Mouse (Mus musculus): ENCODE results near the gene Tepp. TPM values are rescaled to one million over a fixed set of nuclear protein-coding genes. Genes with fewer than 3 reads are reported as not detected.

The Tepp gene
- polyA plus RNA-seq, 1 experiment from 2014 or later: not detected

GRCm38 (mm10) chr8:95332437-95333199, 22.3 kb downstream of the Tepp start:
- no peak for DNase-seq (ENCODE audit: extremely low spot score, low spot score)
- peaks cover 7% of the 10 kb centered on the region for H3K27me3 ChIP-seq (ENCODE audit: poor library complexity, severe bottlenecking)
- peak overlapping the region; percentile 96 for H3K27ac ChIP-seq
- 32% methylated on average over 21 of the region's 21 CpGs for WGBS
- peaks cover 50% of the 10 kb centered on the region for H3K36me3 ChIP-seq (replicated peaks)
- peaks cover 3% of the 10 kb centered on the region; the same call in 1 of the 2 replicates for H3K9me3 ChIP-seq
- H3K4me3 ChIP-seq: peak overlapping the region; percentile 89
- H3K4me1 ChIP-seq: peaks cover 32% of the 10 kb centered on the region

- WGBS: 80% methylated on average over 1 of the region's 1 CpGs
- Histone ChIP-seq H3K27ac (no peak overlapping the region), H3K9me3 (no peaks in the 10 kb centered on the region), H3K4me3 (no peak overlapping the region), H3K27me3 (ENCODE audit: poor library complexity, severe bottlenecking) (no peaks in the 10 kb centered on the region), H3K36me3 (replicated peaks) (peaks cover 52% of the 10 kb centered on the region), H3K4me1 (peaks cover 17% of the 10 kb centered on the region)
- DNase-seq (ENCODE audit: extremely low spot score, low spot score): no peak
Measured at GRCm38 (mm10) chr8:95335706-95336105, 25.3 kb downstream of the Tepp start.

GRCm38 (mm10) chr8:95336363-95336762, 26.0 kb downstream of the Tepp start:
- no peaks in the 10 kb centered on the region for H3K27me3 ChIP-seq (ENCODE audit: poor library complexity, severe bottlenecking)
- no peaks in the 10 kb centered on the region for H3K9me3 ChIP-seq
- H3K4me1 ChIP-seq: peaks cover 13% of the 10 kb centered on the region
- peaks cover 55% of the 10 kb centered on the region for H3K36me3 ChIP-seq (replicated peaks)
- no peak for DNase-seq (ENCODE audit: extremely low spot score, low spot score)
- no peak overlapping the region for H3K27ac ChIP-seq
- H3K4me3 ChIP-seq: no peak overlapping the region

- H3K27me3 ChIP-seq (ENCODE audit: poor library complexity, severe bottlenecking): no peaks in the 10 kb centered on the region
- peaks cover 55% of the 10 kb centered on the region for H3K36me3 ChIP-seq (replicated peaks)
- H3K9me3 ChIP-seq: no peaks in the 10 kb centered on the region
- H3K4me1 ChIP-seq: peaks cover 10% of the 10 kb centered on the region
- no peak overlapping the region for H3K4me3 ChIP-seq
- DNase-seq (ENCODE audit: extremely low spot score, low spot score): no peak
- 61% methylated on average over 5 of the region's 5 CpGs for WGBS
- H3K27ac ChIP-seq: no peak overlapping the region
Measured at GRCm38 (mm10) chr8:95341721-95342120, 31.4 kb downstream of the Tepp start.

GRCm38 (mm10) chr8:95344668-95345067, 34.3 kb downstream of the Tepp start:
- H3K4me3 ChIP-seq: no peak overlapping the region
- H3K4me1 ChIP-seq: peaks cover 16% of the 10 kb centered on the region
- H3K27ac ChIP-seq: no peak overlapping the region
- no peaks in the 10 kb centered on the region for H3K9me3 ChIP-seq
- DNase-seq (ENCODE audit: extremely low spot score, low spot score): no peak
- peaks cover 8% of the 10 kb centered on the region for H3K27me3 ChIP-seq (ENCODE audit: poor library complexity, severe bottlenecking)
- 74% methylated on average over 6 of the region's 6 CpGs for WGBS
- H3K36me3 ChIP-seq (replicated peaks): peaks cover 33% of the 10 kb centered on the region

GRCm38 (mm10) chr8:95346643-95347545, 36.5 kb downstream of the Tepp start:
- Histone ChIP-seq H3K9me3 (no peaks in the 10 kb centered on the region), H3K36me3 (replicated peaks) (peaks cover 18% of the 10 kb centered on the region), H3K27me3 (ENCODE audit: poor library complexity, severe bottlenecking) (peaks cover 28% of the 10 kb centered on the region), H3K27ac (no peak overlapping the region), H3K4me1 (peaks cover 21% of the 10 kb centered on the region), H3K4me3 (no peak overlapping the region)
- peak; percentile 64 for DNase-seq (ENCODE audit: extremely low spot score, low spot score)
- whole genome bisulfite sequencing: 43% methylated on average over 8 of the region's 8 CpGs

GRCm38 (mm10) chr8:95348356-95348755, 38.0 kb downstream of the Tepp start:
- Histone ChIP-seq H3K27ac (no peak overlapping the region), H3K9me3 (no peaks in the 10 kb centered on the region), H3K36me3 (replicated peaks) (peaks cover 15% of the 10 kb centered on the region), H3K4me1 (peaks cover 30% of the 10 kb centered on the region), H3K27me3 (ENCODE audit: poor library complexity, severe bottlenecking) (peaks cover 43% of the 10 kb centered on the region), H3K4me3 (no peak overlapping the region)
- 88% methylated on average over 2 of the region's 2 CpGs for WGBS
- no peak for DNase-seq (ENCODE audit: extremely low spot score, low spot score)

GRCm38 (mm10) chr8:95348811-95349630, 38.7 kb downstream of the Tepp start:
- Histone ChIP-seq H3K4me3 (no peak overlapping the region), H3K36me3 (replicated peaks) (peaks cover 8% of the 10 kb centered on the region), H3K27me3 (ENCODE audit: poor library complexity, severe bottlenecking) (peaks cover 49% of the 10 kb centered on the region), H3K27ac (no peak overlapping the region), H3K9me3 (no peaks in the 10 kb centered on the region), H3K4me1 (peaks cover 36% of the 10 kb centered on the region)
- 77% methylated on average over 18 of the region's 19 CpGs for WGBS
- no peak for DNase-seq (ENCODE audit: extremely low spot score, low spot score)

GRCm38 (mm10) chr8:95351461-95351860, 41.1 kb downstream of the Tepp start:
- WGBS: 3% methylated on average over 15 of the region's 15 CpGs
- Histone ChIP-seq H3K27me3 (ENCODE audit: poor library complexity, severe bottlenecking) (peaks cover 60% of the 10 kb centered on the region), H3K9me3 (no peaks in the 10 kb centered on the region), H3K4me3 (peak overlapping the region; percentile 80), H3K27ac (no peak overlapping the region), H3K4me1 (peaks cover 45% of the 10 kb centered on the region), H3K36me3 (replicated peaks) (peaks cover 5% of the 10 kb centered on the region; the same call in 1 of the 2 replicates)
- peak; percentile 32 for DNase-seq (ENCODE audit: extremely low spot score, low spot score)

- DNase-seq (ENCODE audit: extremely low spot score, low spot score): peak; percentile 80
- Histone ChIP-seq H3K9me3 (no peaks in the 10 kb centered on the region), H3K4me1 (peaks cover 45% of the 10 kb centered on the region), H3K27me3 (ENCODE audit: poor library complexity, severe bottlenecking) (peaks cover 60% of the 10 kb centered on the region), H3K4me3 (peak within 1 kb of the TSS; percentile 80), H3K27ac (peak within 1 kb of the TSS; percentile 94), H3K36me3 (replicated peaks) (peaks cover 5% of the 10 kb centered on the region; the same call in 1 of the 2 replicates)
- WGBS: under 1% methylated on average over 77 of the region's 80 CpGs
Measured at GRCm38 (mm10) chr8:95352151-95352870, 41.9 kb downstream of the Tepp start, which contains the start of gene Mmp15. Mmp15 (plus strand) TSS chr8:95352268.

- DNase-seq (ENCODE audit: extremely low spot score, low spot score): peak; percentile 72
- Histone ChIP-seq H3K4me3 (peak overlapping the region; percentile 80), H3K27ac (peak overlapping the region; percentile 94), H3K9me3 (no peaks in the 10 kb centered on the region), H3K36me3 (replicated peaks) (peaks cover 5% of the 10 kb centered on the region; the same call in 1 of the 2 replicates), H3K4me1 (peaks cover 48% of the 10 kb centered on the region), H3K27me3 (ENCODE audit: poor library complexity, severe bottlenecking) (peaks cover 60% of the 10 kb centered on the region)
- WGBS: 2% methylated on average over 62 of the region's 62 CpGs
Measured at GRCm38 (mm10) chr8:95352871-95353866, 42.8 kb downstream of the Tepp start.

Data from forebrain, embryonic 10.5 days (tissue).